Comparison of ENCODE assay signal across 4 mouse cellular contexts in genomic region chr13:90928266-90928665, GRCm38 (mm10). TPM values are rescaled to one million over a fixed set of nuclear protein-coding genes. Genes with fewer than 3 reads are reported as not detected.
"Had no signal": no experiment of that assay in that cellular context is flagged by ENCODE, and none has a peak within 500 bp of the region (broad histone marks: within the 10 kb centered on the region; RNA-seq: fewer than 3 reads in every experiment).

No protein-coding gene starts in this region.

RNA-seq across cellular contexts. Expression of gene Atp6ap1l, which starts 23.1 kb away (rescaled TPM):
- polyA plus RNA-seq: embryonic facial prominence, embryonic 13.5 days; erythroblast, embryonic 14.5 days; forebrain, embryonic 10.5 days; heart, embryonic 10.5 days had no signal
